Mouse (Mus musculus) liver, embryonic 13.5 days (tissue): ENCODE measurements at regions not wholly inside any gene's neighbourhood (a gene's known extent, or its start where the extent isn't known, plus 50 kb on each side); places are given as distances from the start of the nearest gene placed in this dataset.

ENCODE experiments used
- ATAC-seq: fragments of 200-750 bp; cut with Nextera tagmentation; 2 replicates; pipeline ENCODE4 v1.8.0; 2017; ENCODE audit warnings: low read depth, mild to moderate bottlenecking, moderate number of reproducible peaks, moderate library complexity
- DNase-seq: peaks from one replicate; pipeline ENCODE4 v3.0.0; 2022
- H3K27ac ChIP-seq: fragments of 300-500 bp; sonication (generic); 2 replicates; pipeline ENCODE4 v1.5.1; 2015; ENCODE audit warnings: moderate library complexity, mild to moderate bottlenecking, inconsistent platforms
- H3K27me3 ChIP-seq: fragments of 300-500 bp; sonication (generic); 2 replicates; pipeline ENCODE4 v1.6.1; 2015; ENCODE audit warnings: mild to moderate bottlenecking, inconsistent platforms
- H3K36me3 ChIP-seq: fragments of 300-500 bp; sonication (generic); 2 replicates; pipeline ENCODE4 v1.6.1; 2015; ENCODE audit warnings: mild to moderate bottlenecking, inconsistent platforms
- H3K4me1 ChIP-seq: fragments of 300-500 bp; sonication (generic); replicated peaks from 2 replicates; pipeline ENCODE4 v1.6.1; 2015; ENCODE audit warnings: inconsistent platforms
- H3K4me2 ChIP-seq: fragments of 300-500 bp; sonication (generic); 2 replicates; pipeline ENCODE4 v1.6.1; 2015; ENCODE audit warnings: inconsistent platforms, mild to moderate bottlenecking, moderate library complexity
- H3K4me3 ChIP-seq: fragments of 300-500 bp; sonication (generic); replicated peaks from 2 replicates; pipeline ENCODE4 v1.5.1; 2015; ENCODE audit warnings: mild to moderate bottlenecking, inconsistent platforms
- H3K9ac ChIP-seq: fragments of 300-500 bp; sonication (generic); 2 replicates; pipeline ENCODE4 v1.6.1; 2015; ENCODE audit warnings: mild to moderate bottlenecking, inconsistent platforms
- H3K9me3 ChIP-seq: fragments of 300-500 bp; sonication (generic); replicated peaks from 2 replicates; pipeline ENCODE4 v1.6.1; 2016; ENCODE audit warnings: inconsistent platforms
- WGBS: fragments of 180-500 bp; shearing (Covaris S2); methylation state at CpG from one replicate; pipeline ENCODE4 v1.1.7; 2015; ENCODE audit not compliant: insufficient replicate concordance; 5-methylcytosine and 5-hydroxymethylcytosine counted together

- Histone ChIP-seq H3K36me3 (no peaks in the 10 kb centered on the region), H3K9ac (no peak overlapping the region), H3K4me1 (no peaks in the 10 kb centered on the region), H3K9me3 (no peaks in the 10 kb centered on the region), H3K4me3 (no peak overlapping the region), H3K27ac (no peak overlapping the region), H3K27me3 (no peaks in the 10 kb centered on the region), H3K4me2 (no peak overlapping the region)
- DNase-seq (no peak), ATAC-seq (no peak)
- 64% methylated on average over 4 of the region's 4 CpGs for WGBS
Measured at GRCm38 (mm10) chr12:73412500-73412899, 125.9 kb downstream of the Slc38a6 start.

GRCm38 (mm10) chr12:73410924-73411323, 124.3 kb downstream of the Slc38a6 start:
- 56% methylated on average over 7 of the region's 7 CpGs for WGBS
- ATAC-seq (no peak), DNase-seq (no peak)
- Histone ChIP-seq H3K36me3 (no peaks in the 10 kb centered on the region), H3K27me3 (no peaks in the 10 kb centered on the region), H3K4me2 (no peak overlapping the region), H3K9me3 (no peaks in the 10 kb centered on the region), H3K4me3 (no peak overlapping the region), H3K9ac (no peak overlapping the region), H3K27ac (no peak overlapping the region), H3K4me1 (no peaks in the 10 kb centered on the region)

GRCm38 (mm10) chr12:73409481-73410085, 123.0 kb downstream of the Slc38a6 start:
- Histone ChIP-seq H3K36me3 (no peaks in the 10 kb centered on the region), H3K4me3 (no peak overlapping the region), H3K27me3 (no peaks in the 10 kb centered on the region), H3K27ac (no peak overlapping the region), H3K9me3 (no peaks in the 10 kb centered on the region), H3K4me2 (no peak overlapping the region), H3K9ac (no peak overlapping the region), H3K4me1 (no peaks in the 10 kb centered on the region)
- no peak for DNase-seq
- ATAC-seq: no peak
- WGBS: 70% methylated on average over 4 of the region's 4 CpGs

GRCm38 (mm10) chr12:73408614-73409013, 122.0 kb downstream of the Slc38a6 start:
- H3K4me2 ChIP-seq: no peak overlapping the region
- ATAC-seq (no peak), DNase-seq (no peak)
- 62% methylated on average over 7 of the region's 7 CpGs for WGBS
- no peaks in the 10 kb centered on the region for H3K27me3 ChIP-seq
- no peaks in the 10 kb centered on the region for H3K4me1 ChIP-seq
- H3K9me3 ChIP-seq: no peaks in the 10 kb centered on the region
- H3K9ac ChIP-seq: no peak overlapping the region
- H3K36me3 ChIP-seq: no peaks in the 10 kb centered on the region
- no peak overlapping the region for H3K27ac ChIP-seq
- no peak overlapping the region for H3K4me3 ChIP-seq

- Histone ChIP-seq H3K27ac (no peak overlapping the region), H3K9me3 (no peaks in the 10 kb centered on the region)
Measured at GRCm38 (mm10) chr12:73408165-73408564, 121.6 kb downstream of the Slc38a6 start.

GRCm38 (mm10) chr12:73406556-73407087, 120.0 kb downstream of the Slc38a6 start:
- Histone ChIP-seq H3K4me2 (no peak overlapping the region), H3K27me3 (no peaks in the 10 kb centered on the region), H3K9ac (no peak overlapping the region), H3K9me3 (no peaks in the 10 kb centered on the region), H3K36me3 (no peaks in the 10 kb centered on the region), H3K27ac (no peak overlapping the region), H3K4me1 (no peaks in the 10 kb centered on the region), H3K4me3 (no peak overlapping the region)
- no peak for DNase-seq
- no peak for ATAC-seq
- 74% methylated on average over 8 of the region's 8 CpGs for WGBS

More at GRCm38 (mm10) chr12:73408165-73408564, 121.6 kb downstream of the Slc38a6 start:
- no peak for ATAC-seq
- DNase-seq: no peak
- no peak overlapping the region for H3K4me2 ChIP-seq
- no peak overlapping the region for H3K9ac ChIP-seq
- H3K27me3 ChIP-seq: no peaks in the 10 kb centered on the region
- no peaks in the 10 kb centered on the region for H3K4me1 ChIP-seq
- no peaks in the 10 kb centered on the region for H3K36me3 ChIP-seq
- H3K4me3 ChIP-seq: no peak overlapping the region
- WGBS: 52% methylated on average over 11 of the region's 11 CpGs

- DNase-seq: no peak
- no peak for ATAC-seq
- H3K27ac ChIP-seq: no peak overlapping the region
- no peak overlapping the region for H3K4me3 ChIP-seq
- no peaks in the 10 kb centered on the region for H3K9me3 ChIP-seq
- no peaks in the 10 kb centered on the region for H3K4me1 ChIP-seq
- H3K9ac ChIP-seq: no peak overlapping the region
- no peaks in the 10 kb centered on the region for H3K27me3 ChIP-seq
- H3K4me2 ChIP-seq: no peak overlapping the region
- 69% methylated on average over 9 of the region's 9 CpGs for WGBS
- no peaks in the 10 kb centered on the region for H3K36me3 ChIP-seq
Measured at GRCm38 (mm10) chr12:73405583-73405982, 119.0 kb downstream of the Slc38a6 start.

- no peak overlapping the region for H3K9ac ChIP-seq
- whole genome bisulfite sequencing: 74% methylated on average over 8 of the region's 8 CpGs
Measured at GRCm38 (mm10) chr12:73405106-73405505, 118.5 kb downstream of the Slc38a6 start.

GRCm38 (mm10) chr12:73403906-73404474, 117.4 kb downstream of the Slc38a6 start:
- ATAC-seq: no peak
- H3K4me3 ChIP-seq: no peak overlapping the region
- H3K4me1 ChIP-seq: no peaks in the 10 kb centered on the region
- H3K36me3 ChIP-seq: no peaks in the 10 kb centered on the region
- no peaks in the 10 kb centered on the region for H3K9me3 ChIP-seq
- no peak overlapping the region for H3K4me2 ChIP-seq
- WGBS: 52% methylated on average over 13 of the region's 13 CpGs
- H3K27ac ChIP-seq: no peak overlapping the region
- no peak overlapping the region for H3K9ac ChIP-seq
- H3K27me3 ChIP-seq: no peaks in the 10 kb centered on the region
- no peak for DNase-seq

More at GRCm38 (mm10) chr12:73405106-73405505, 118.5 kb downstream of the Slc38a6 start:
- Histone ChIP-seq H3K9me3 (no peaks in the 10 kb centered on the region), H3K4me3 (no peak overlapping the region), H3K4me1 (no peaks in the 10 kb centered on the region), H3K27me3 (no peaks in the 10 kb centered on the region), H3K27ac (no peak overlapping the region), H3K36me3 (no peaks in the 10 kb centered on the region), H3K4me2 (no peak overlapping the region)
- ATAC-seq (no peak), DNase-seq (no peak)
